Mouse (Mus musculus): ENCODE measurements at regions not wholly inside any gene's neighbourhood (a gene's known extent, or its start where the extent isn't known, plus 50 kb on each side); places are given as distances from the start of the nearest gene placed in this dataset.

- Histone ChIP-seq H3K27ac (no peak overlapping the region), H3K9ac (no peak overlapping the region), H3K4me2 (replicated peaks) (no peak overlapping the region), H3K4me1 (no peaks in the 10 kb centered on the region), H3K36me3 (no peaks in the 10 kb centered on the region), H3K27me3 (no peaks in the 10 kb centered on the region), H3K9me3 (no peaks in the 10 kb centered on the region), H3K4me3 (no peak overlapping the region)
- ATAC-seq (ENCODE audit: insufficient number of reproducible peaks, insufficient read depth, low FRiP score, low TSS enrichment): no peak
- WGBS: 65% methylated on average over 10 of the region's 10 CpGs
Measured at GRCm38 (mm10) chr13:110882661-110883172, 372.1 kb upstream of the Actbl2 start.

- Histone ChIP-seq H3K4me1 (0 out of 2 replicates have a peak, but pooled peaks cover 3% of the 10 kb centered on the region), H3K27ac (no peak overlapping the region), H3K9ac (no peak overlapping the region), H3K36me3 (no peaks in the 10 kb centered on the region), H3K9me3 (no peaks in the 10 kb centered on the region), H3K4me3 (no peak overlapping the region), H3K27me3 (no peaks in the 10 kb centered on the region), H3K4me2 (replicated peaks) (no peak overlapping the region)
- ATAC-seq (ENCODE audit: insufficient number of reproducible peaks, insufficient read depth, low FRiP score, low TSS enrichment): no peak
- WGBS: 36% methylated on average over 6 of the region's 6 CpGs
Measured at GRCm38 (mm10) chr13:110893909-110894308, 360.9 kb upstream of the Actbl2 start.

GRCm38 (mm10) chr13:110895349-110895748 is 359.5 kb upstream of the Actbl2 start:
- Histone ChIP-seq H3K27ac (no peak overlapping the region), H3K4me1 (0 out of 2 replicates have a peak, but pooled peaks cover 3% of the 10 kb centered on the region), H3K27me3 (no peaks in the 10 kb centered on the region), H3K9ac (no peak overlapping the region), H3K4me3 (no peak overlapping the region), H3K9me3 (no peaks in the 10 kb centered on the region), H3K36me3 (no peaks in the 10 kb centered on the region), H3K4me2 (replicated peaks) (no peak overlapping the region)
- ATAC-seq (ENCODE audit: insufficient number of reproducible peaks, insufficient read depth, low FRiP score, low TSS enrichment): no peak
- 42% methylated on average over 6 of the region's 6 CpGs for WGBS

- H3K4me2 ChIP-seq (replicated peaks): no peak overlapping the region
- no peak for ATAC-seq (ENCODE audit: insufficient number of reproducible peaks, insufficient read depth, low FRiP score, low TSS enrichment)
- no peak overlapping the region for H3K27ac ChIP-seq
Measured at GRCm38 (mm10) chr13:110895900-110896299, 358.9 kb upstream of the Actbl2 start.

GRCm38 (mm10) chr13:110897621-110898020 is 357.2 kb upstream of the Actbl2 start:
- WGBS: 37% methylated on average over 4 of the region's 4 CpGs
- ATAC-seq (ENCODE audit: insufficient number of reproducible peaks, insufficient read depth, low FRiP score, low TSS enrichment): no peak

More at GRCm38 (mm10) chr13:110895900-110896299, 358.9 kb upstream of the Actbl2 start:
- Histone ChIP-seq H3K4me1 (0 out of 2 replicates have a peak, but pooled peaks cover 3% of the 10 kb centered on the region), H3K27me3 (no peaks in the 10 kb centered on the region), H3K36me3 (no peaks in the 10 kb centered on the region), H3K9ac (no peak overlapping the region), H3K4me3 (no peak overlapping the region), H3K9me3 (no peaks in the 10 kb centered on the region)
- 53% methylated on average over 8 of the region's 8 CpGs for WGBS

GRCm38 (mm10) chr13:110902994-110903644 is 351.7 kb upstream of the Actbl2 start:
- Histone ChIP-seq H3K9me3 (no peaks in the 10 kb centered on the region), H3K36me3 (no peaks in the 10 kb centered on the region), H3K4me3 (no peak overlapping the region), H3K27me3 (no peaks in the 10 kb centered on the region), H3K4me2 (replicated peaks) (no peak overlapping the region), H3K27ac (no peak overlapping the region), H3K4me1 (peaks cover 14% of the 10 kb centered on the region; the same call in 1 of the 2 replicates), H3K9ac (no peak overlapping the region)
- 61% methylated on average over 7 of the region's 7 CpGs for WGBS
- ATAC-seq (ENCODE audit: insufficient number of reproducible peaks, insufficient read depth, low FRiP score, low TSS enrichment): no peak

More at GRCm38 (mm10) chr13:110897621-110898020, 357.2 kb upstream of the Actbl2 start:
- Histone ChIP-seq H3K36me3 (no peaks in the 10 kb centered on the region), H3K27ac (no peak overlapping the region), H3K27me3 (no peaks in the 10 kb centered on the region), H3K4me3 (no peak overlapping the region), H3K4me1 (0 out of 2 replicates have a peak, but pooled peaks cover 3% of the 10 kb centered on the region), H3K4me2 (replicated peaks) (no peak overlapping the region), H3K9ac (no peak overlapping the region), H3K9me3 (no peaks in the 10 kb centered on the region)

GRCm38 (mm10) chr13:110907319-110907955 is 347.4 kb upstream of the Actbl2 start:
- H3K4me1 ChIP-seq: peaks cover 19% of the 10 kb centered on the region; the same call in 1 of the 2 replicates
- H3K9me3 ChIP-seq: no peaks in the 10 kb centered on the region
- H3K4me2 ChIP-seq (replicated peaks): no peak overlapping the region
- no peaks in the 10 kb centered on the region for H3K36me3 ChIP-seq
- peak overlapping the region; percentile 17; the same call in 1 of the 2 replicates for H3K27ac ChIP-seq
- ATAC-seq (ENCODE audit: insufficient number of reproducible peaks, insufficient read depth, low FRiP score, low TSS enrichment): no peak
- WGBS: 32% methylated on average over 6 of the region's 6 CpGs
- no peaks in the 10 kb centered on the region for H3K27me3 ChIP-seq
- H3K9ac ChIP-seq: no peak overlapping the region
- no peak overlapping the region for H3K4me3 ChIP-seq

GRCm38 (mm10) chr13:110911866-110912265 is 342.9 kb upstream of the Actbl2 start:
- H3K4me3 ChIP-seq: no peak overlapping the region
- no peaks in the 10 kb centered on the region for H3K9me3 ChIP-seq
- no peak overlapping the region for H3K27ac ChIP-seq
- 83% methylated on average over 7 of the region's 7 CpGs for WGBS
- H3K4me1 ChIP-seq: peaks cover 12% of the 10 kb centered on the region; the same call in 1 of the 2 replicates
- no peaks in the 10 kb centered on the region for H3K27me3 ChIP-seq
- no peak for ATAC-seq (ENCODE audit: insufficient number of reproducible peaks, insufficient read depth, low FRiP score, low TSS enrichment)
- H3K9ac ChIP-seq: no peak overlapping the region
- no peaks in the 10 kb centered on the region for H3K36me3 ChIP-seq
- H3K4me2 ChIP-seq (replicated peaks): no peak overlapping the region

GRCm38 (mm10) chr13:110913177-110913576 is 341.6 kb upstream of the Actbl2 start:
- WGBS: 60% methylated on average over 4 of the region's 4 CpGs
- no peak for ATAC-seq (ENCODE audit: insufficient number of reproducible peaks, insufficient read depth, low FRiP score, low TSS enrichment)
- Histone ChIP-seq H3K27ac (no peak overlapping the region), H3K4me1 (0 out of 2 replicates have a peak, but pooled peaks cover 4% of the 10 kb centered on the region), H3K4me2 (replicated peaks) (no peak overlapping the region), H3K27me3 (no peaks in the 10 kb centered on the region), H3K4me3 (no peak overlapping the region), H3K36me3 (no peaks in the 10 kb centered on the region), H3K9ac (no peak overlapping the region), H3K9me3 (no peaks in the 10 kb centered on the region)

- Histone ChIP-seq H3K27ac (no peak overlapping the region), H3K4me1 (no peaks in the 10 kb centered on the region), H3K9ac (no peak overlapping the region), H3K4me3 (no peak overlapping the region), H3K4me2 (replicated peaks) (no peak overlapping the region), H3K36me3 (no peaks in the 10 kb centered on the region), H3K27me3 (no peaks in the 10 kb centered on the region), H3K9me3 (no peaks in the 10 kb centered on the region)
- ATAC-seq (ENCODE audit: insufficient number of reproducible peaks, insufficient read depth, low FRiP score, low TSS enrichment): no peak
- 79% methylated on average over 5 of the region's 5 CpGs for WGBS
Measured at GRCm38 (mm10) chr13:110913687-110914086, 341.1 kb upstream of the Actbl2 start.

- 78% methylated on average over 1 of the region's 1 CpGs for WGBS
- no peak for ATAC-seq (ENCODE audit: insufficient number of reproducible peaks, insufficient read depth, low FRiP score, low TSS enrichment)
- H3K27ac ChIP-seq: no peak overlapping the region
- no peaks in the 10 kb centered on the region for H3K36me3 ChIP-seq
- no peaks in the 10 kb centered on the region for H3K27me3 ChIP-seq
- no peaks in the 10 kb centered on the region for H3K4me1 ChIP-seq
- H3K9ac ChIP-seq: no peak overlapping the region
- no peak overlapping the region for H3K4me2 ChIP-seq (replicated peaks)
- no peak overlapping the region for H3K4me3 ChIP-seq
- no peaks in the 10 kb centered on the region for H3K9me3 ChIP-seq
Measured at GRCm38 (mm10) chr13:110915161-110915560, 339.7 kb upstream of the Actbl2 start.

GRCm38 (mm10) chr13:110923936-110924335 is 330.9 kb upstream of the Actbl2 start:
- 92% methylated on average over 5 of the region's 5 CpGs for WGBS
- H3K27me3 ChIP-seq: no peaks in the 10 kb centered on the region
- H3K4me2 ChIP-seq (replicated peaks): no peak overlapping the region
- no peaks in the 10 kb centered on the region for H3K4me1 ChIP-seq
- H3K4me3 ChIP-seq: no peak overlapping the region
- H3K27ac ChIP-seq: no peak overlapping the region
- ATAC-seq (ENCODE audit: insufficient number of reproducible peaks, insufficient read depth, low FRiP score, low TSS enrichment): no peak
- H3K9ac ChIP-seq: no peak overlapping the region
- H3K36me3 ChIP-seq: no peaks in the 10 kb centered on the region
- no peaks in the 10 kb centered on the region for H3K9me3 ChIP-seq

All from embryonic facial prominence, embryonic 12.5 days (tissue).